Mouse (Mus musculus) lung, postnatal 0 days (tissue): ENCODE measurements around the gene Frmpd4.

Experiments
- CTCF ChIP-seq: IDR thresholded peaks from 2 replicates; pipeline ENCODE4 v1.5.1; 2016; ENCODE audit warnings: antibody characterized with exemption, mild to moderate bottlenecking
- EP300 ChIP-seq: IDR thresholded peaks from 2 replicates; pipeline ENCODE4 v1.6.1; 2016; ENCODE audit warnings: antibody characterized with exemption, mild to moderate bottlenecking, control low read depth

DNA sequence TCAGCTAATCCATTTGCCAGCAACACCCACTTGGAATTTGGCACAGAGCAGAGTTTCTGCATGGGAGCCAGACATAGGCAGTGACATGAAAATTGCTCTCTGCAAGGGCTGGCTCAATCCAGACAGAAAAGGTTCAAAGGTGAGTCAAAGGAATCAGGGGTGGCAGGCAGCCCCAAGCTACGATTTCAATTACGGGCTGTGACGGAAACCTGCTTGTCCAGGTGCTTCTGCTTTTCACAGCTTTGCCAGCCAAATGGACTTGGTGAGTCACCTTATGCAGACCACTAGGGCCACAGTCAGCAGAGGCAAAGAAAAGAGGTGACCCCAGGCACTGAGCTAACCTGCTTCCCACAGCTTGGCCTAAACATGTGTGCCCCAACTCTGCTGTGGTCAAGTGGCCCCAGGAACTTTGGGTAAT is 857.5 kb downstream of the Frmpd4 start:
- TF ChIP-seq CTCF = no peak
- no peak for TF ChIP-seq EP300
